Mouse (Mus musculus) E14TG2a.4 (cell line): ENCODE data around the gene Klkb1.

ENCODE experiments used
- H3K27me3 ChIP-seq: 2 replicates; pipeline ENCODE4 v1.6.1; 2014; ENCODE audit warnings: low read length, control low read depth; ENCODE audit not compliant: insufficient read depth
- H3K36me3 ChIP-seq: 2 replicates; pipeline ENCODE4 v1.6.1; 2014; ENCODE audit warnings: low read length, control low read depth; ENCODE audit not compliant: insufficient read depth
- H3K4me1 ChIP-seq: replicated peaks from 2 replicates; pipeline ENCODE4 v1.6.1; 2014; ENCODE audit warnings: low read depth, low read length, control low read depth
- H3K4me3 ChIP-seq: replicated peaks from 2 replicates; pipeline ENCODE4 v1.5.1; 2014; ENCODE audit warnings: mild to moderate bottlenecking, low read length
- H3K9me3 ChIP-seq: 2 replicates; pipeline ENCODE4 v1.6.1; 2014; ENCODE audit warnings: low read length, control low read depth
- CTCF ChIP-seq: conservative IDR thresholded peaks from 2 replicates; pipeline ENCODE4 v1.5.1; 2014; ENCODE audit warnings: low read length
- NANOG ChIP-seq: IDR thresholded peaks from 2 replicates; pipeline ENCODE4 v1.6.1; 2014; ENCODE audit warnings: borderline replicate concordance, low read length, mixed read lengths
- POU5F1 ChIP-seq: IDR thresholded peaks from 2 replicates; pipeline ENCODE4 v1.6.1; 2014; ENCODE audit warnings: low read length, borderline replicate concordance

The Klkb1 gene

GRCm38 (mm10) chr8:45324151-45324550 is 29.5 kb upstream of the Klkb1 start:
- H3K4me1 ChIP-seq, result no peaks in the 10 kb centered on the region
- H3K27me3 ChIP-seq, result no peaks in the 10 kb centered on the region
- TF ChIP-seq POU5F1 (no peak), CTCF (no peak), NANOG (no peak)
- H3K36me3 ChIP-seq, result no peaks in the 10 kb centered on the region
- no peak overlapping the region for H3K4me3 ChIP-seq
- no peaks in the 10 kb centered on the region for H3K9me3 ChIP-seq

- TF ChIP-seq NANOG, result no peak
- TF ChIP-seq CTCF, result no peak
- TF ChIP-seq POU5F1, result no peak
- Histone ChIP-seq H3K9me3 (no peaks in the 10 kb centered on the region), H3K4me3 (no peak overlapping the region), H3K4me1 (no peaks in the 10 kb centered on the region), H3K27me3 (no peaks in the 10 kb centered on the region), H3K36me3 (no peaks in the 10 kb centered on the region)
These were observed 26.7 kb upstream of the Klkb1 start for GRCm38 (mm10) chr8:45321365-45321764.

- H3K9me3 ChIP-seq, result no peaks in the 10 kb centered on the region
These were observed 26.3 kb upstream of the Klkb1 start for GRCm38 (mm10) chr8:45320930-45321329.

GRCm38 (mm10) chr8:45310967-45311366 is 16.3 kb upstream of the Klkb1 start:
- no peaks in the 10 kb centered on the region for H3K4me1 ChIP-seq
- H3K4me3 ChIP-seq, result no peak overlapping the region
- TF ChIP-seq POU5F1 (no peak), CTCF (no peak), NANOG (no peak)
- no peaks in the 10 kb centered on the region for H3K27me3 ChIP-seq
- H3K9me3 ChIP-seq, result no peaks in the 10 kb centered on the region
- no peaks in the 10 kb centered on the region for H3K36me3 ChIP-seq

More at GRCm38 (mm10) chr8:45320930-45321329, 26.3 kb upstream of the Klkb1 start:
- no peaks in the 10 kb centered on the region for H3K4me1 ChIP-seq
- TF ChIP-seq CTCF (no peak), NANOG (no peak), POU5F1 (no peak)
- H3K36me3 ChIP-seq, result no peaks in the 10 kb centered on the region
- no peak overlapping the region for H3K4me3 ChIP-seq
- H3K27me3 ChIP-seq, result no peaks in the 10 kb centered on the region

- Histone ChIP-seq H3K36me3 (no peaks in the 10 kb centered on the region), H3K4me3 (no peak within 1 kb of the TSS), H3K9me3 (no peaks in the 10 kb centered on the region), H3K27me3 (no peaks in the 10 kb centered on the region), H3K4me1 (no peaks in the 10 kb centered on the region)
- TF ChIP-seq POU5F1 (no peak), NANOG (no peak), CTCF (no peak)
These were observed 13.7 kb upstream of the Klkb1 start, which contains the start of gene Gm45753 for GRCm38 (mm10) chr8:45308366-45308765. Gm45753 (minus strand) TSS chr8:45308466.

GRCm38 (mm10) chr8:45305479-45305878 is 10.8 kb upstream of the Klkb1 start:
- no peaks in the 10 kb centered on the region for H3K27me3 ChIP-seq
- H3K4me3 ChIP-seq, result no peak overlapping the region
- no peaks in the 10 kb centered on the region for H3K4me1 ChIP-seq
- no peaks in the 10 kb centered on the region for H3K36me3 ChIP-seq
- TF ChIP-seq NANOG, result no peak
- TF ChIP-seq POU5F1, result no peak
- TF ChIP-seq CTCF, result no peak
- H3K9me3 ChIP-seq, result no peaks in the 10 kb centered on the region

- TF ChIP-seq NANOG (no peak), POU5F1 (no peak), CTCF (no peak)
- Histone ChIP-seq H3K27me3 (no peaks in the 10 kb centered on the region), H3K4me1 (no peaks in the 10 kb centered on the region), H3K36me3 (no peaks in the 10 kb centered on the region), H3K4me3 (no peak overlapping the region), H3K9me3 (no peaks in the 10 kb centered on the region)
These were observed 9.7 kb upstream of the Klkb1 start for GRCm38 (mm10) chr8:45304354-45304753.

- H3K4me3 ChIP-seq, result no peak overlapping the region
- no peaks in the 10 kb centered on the region for H3K36me3 ChIP-seq
- TF ChIP-seq NANOG (no peak), CTCF (no peak), POU5F1 (no peak)
- no peaks in the 10 kb centered on the region for H3K4me1 ChIP-seq
- H3K9me3 ChIP-seq, result no peaks in the 10 kb centered on the region
- H3K27me3 ChIP-seq, result no peaks in the 10 kb centered on the region
These were observed 7.7 kb upstream of the Klkb1 start for GRCm38 (mm10) chr8:45302390-45302789.

- H3K4me3 ChIP-seq, result no peak overlapping the region
- H3K9me3 ChIP-seq, result peaks cover 13% of the 10 kb centered on the region
- H3K27me3 ChIP-seq, result no peaks in the 10 kb centered on the region
- H3K36me3 ChIP-seq, result no peaks in the 10 kb centered on the region
- H3K4me1 ChIP-seq, result no peaks in the 10 kb centered on the region
- TF ChIP-seq NANOG, result no peak
- no peak for TF ChIP-seq POU5F1
- no peak for TF ChIP-seq CTCF
These were observed 617 bp upstream of the Klkb1 start for GRCm38 (mm10) chr8:45295276-45295675.
